Mouse (Mus musculus) hindlimb bud, embryonic 11.5 days (tissue): ENCODE data around the gene Synm.

Experiments
- DNase-seq: peaks from one replicate; pipeline ENCODE4 v3.0.0-alpha.2; 2012; ENCODE audit warnings: low read depth, low spot score; ENCODE audit errors: extremely low spot score

Gene Synm

GRCm38 (mm10) chr7:67759629-67759995 is at the start of gene Synm:
Gene Synm, minus strand, starts transcription at chr7:67759742.
- no peak for DNase-seq

GRCm38 (mm10) chr7:67803857-67804215 is 44.3 kb upstream of the Synm start:
- DNase-seq = no peak

DNA sequence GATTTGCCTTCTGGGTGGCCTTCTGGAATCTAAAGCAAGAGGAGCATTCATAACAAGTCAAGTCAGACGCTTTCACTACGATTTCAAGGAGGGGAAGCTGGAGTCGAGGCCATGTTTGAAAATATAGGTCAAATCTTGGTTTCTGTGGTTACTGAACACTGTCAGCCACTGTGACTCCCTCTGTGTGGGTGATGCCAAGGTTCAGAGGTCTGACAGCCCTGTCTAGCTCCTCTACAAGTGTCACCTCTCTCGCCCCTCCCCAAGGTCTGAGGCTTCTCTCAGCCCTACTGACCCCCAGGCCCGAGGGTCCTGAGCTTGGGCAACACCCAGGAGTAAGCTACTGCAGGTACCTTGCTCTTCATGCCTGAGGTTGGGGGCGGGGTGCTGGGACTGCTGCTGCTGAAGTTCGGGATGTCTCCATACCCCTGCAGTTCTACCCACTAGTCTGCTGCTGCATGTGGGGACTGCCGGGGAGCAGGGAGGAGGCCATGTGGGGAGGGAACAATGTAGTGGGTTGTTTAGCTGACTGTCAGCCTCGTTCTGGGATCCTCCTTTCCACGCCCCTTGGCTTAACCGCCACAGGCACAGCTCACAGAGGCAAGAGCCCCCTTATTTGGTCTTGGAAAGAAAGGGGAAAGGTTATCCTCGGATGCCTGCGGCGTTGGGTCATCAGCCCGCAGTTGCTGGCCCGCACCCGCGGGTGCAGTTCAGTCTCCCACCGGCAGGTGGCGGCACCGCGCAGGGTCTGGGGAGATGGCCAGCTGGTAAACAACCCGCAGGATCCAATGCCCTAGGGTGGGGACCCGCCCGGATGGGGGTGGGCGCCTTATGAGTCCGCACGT is 43.7 kb upstream of the Synm start:
- DNase-seq = peak; percentile 35

- no peak for DNase-seq
Observed at GRCm38 (mm10) chr7:67801022-67801421, 41.5 kb upstream of the Synm start.

- no peak for DNase-seq
Observed at GRCm38 (mm10) chr7:67800547-67800946, 41.0 kb upstream of the Synm start.

DNA sequence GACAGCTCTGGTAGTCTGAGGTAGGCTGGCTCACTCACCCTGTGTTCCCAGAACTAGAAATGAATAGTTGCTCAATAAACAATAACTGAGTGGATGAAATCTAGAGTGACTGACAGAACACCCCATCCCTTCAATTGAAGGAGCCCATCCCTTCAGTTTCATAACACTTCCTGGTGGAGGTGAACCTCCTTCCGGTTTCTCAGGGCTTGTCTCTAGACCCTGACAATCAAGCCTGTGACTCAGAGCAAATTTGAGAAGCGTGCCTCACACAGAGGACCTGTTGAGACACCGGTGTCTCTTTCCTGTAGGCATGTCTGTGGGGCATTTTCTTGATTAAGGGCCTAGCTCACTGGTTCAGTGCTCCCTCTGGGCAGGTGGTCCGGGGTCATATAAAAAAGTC is 38.9 kb upstream of the Synm start:
- DNase-seq = no peak

GRCm38 (mm10) chr7:67797065-67797464 is 37.5 kb upstream of the Synm start:
- no peak for DNase-seq

GRCm38 (mm10) chr7:67793449-67793848 is 33.9 kb upstream of the Synm start:
- no peak for DNase-seq

- DNase-seq = no peak
Observed at GRCm38 (mm10) chr7:67791256-67791655, 31.7 kb upstream of the Synm start.

GRCm38 (mm10) chr7:67788713-67789112 is 29.2 kb upstream of the Synm start:
- peak; percentile 86 for DNase-seq

DNA sequence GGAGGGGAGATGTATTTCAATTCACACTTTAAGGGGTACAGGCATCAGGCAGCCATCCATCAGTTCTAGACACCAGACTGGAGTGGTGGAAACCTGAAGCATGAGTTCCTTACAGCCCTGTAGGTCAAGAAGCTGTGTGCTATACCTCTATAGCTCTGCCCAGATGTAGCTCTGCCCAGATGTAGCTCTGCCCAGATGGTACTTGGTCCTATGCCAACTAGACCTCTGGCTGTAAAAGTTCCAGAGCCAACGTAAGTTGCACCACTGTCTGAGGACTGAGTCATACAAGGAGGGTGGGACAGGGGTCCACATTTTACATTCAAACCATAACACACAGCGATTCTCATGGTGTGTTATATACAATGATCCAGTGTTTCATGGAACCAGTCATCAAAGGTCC is 28.3 kb upstream of the Synm start:
- DNase-seq = no peak

GRCm38 (mm10) chr7:67776636-67777305 is 17.2 kb upstream of the Synm start:
- no peak for DNase-seq

DNA sequence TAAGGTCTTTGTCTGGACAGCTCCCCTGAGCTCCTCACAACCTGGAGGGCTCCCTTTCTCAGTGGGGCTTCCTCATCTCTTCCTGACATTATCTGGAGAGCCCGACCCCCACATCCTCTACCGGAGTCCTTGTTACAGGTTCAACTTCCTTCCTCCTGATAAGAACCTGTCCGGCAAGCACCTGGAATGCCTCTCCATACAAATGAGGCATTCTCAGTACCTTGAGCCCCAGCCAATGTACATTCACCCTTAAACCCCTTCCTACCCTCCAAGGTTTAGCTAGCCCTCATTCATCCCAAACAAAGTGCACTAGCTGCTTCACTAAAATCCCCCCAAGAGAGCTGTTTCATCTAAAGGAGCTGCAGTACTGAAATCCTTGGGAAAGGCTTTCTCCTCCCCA is 16.1 kb upstream of the Synm start:
- no peak for DNase-seq

GRCm38 (mm10) chr7:67772231-67772630 is 12.7 kb upstream of the Synm start:
- no peak for DNase-seq

- DNase-seq = no peak
Observed at GRCm38 (mm10) chr7:67769487-67769886, 9.9 kb upstream of the Synm start.

- no peak for DNase-seq
Observed at GRCm38 (mm10) chr7:67768125-67768524, 8.6 kb upstream of the Synm start.

DNA sequence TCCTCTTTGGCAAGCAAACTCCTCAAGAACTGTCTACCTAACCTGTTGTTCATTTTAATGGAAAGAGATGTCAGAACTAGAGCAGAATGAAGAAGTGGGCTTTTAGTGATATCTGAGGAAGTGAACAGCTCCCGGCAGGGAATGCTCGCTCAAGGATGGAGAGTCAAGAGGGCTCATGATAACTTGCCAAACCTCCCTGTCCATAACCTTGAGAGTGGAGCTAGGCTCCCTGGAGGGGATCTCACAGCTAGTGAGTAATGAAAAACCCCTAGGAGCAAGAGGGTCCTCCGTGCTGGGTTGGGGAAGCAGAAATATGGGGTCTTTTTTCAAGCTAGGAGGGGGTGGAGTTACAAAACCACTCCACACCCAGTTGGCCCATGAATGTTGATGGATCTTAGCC is 4.1 kb upstream of the Synm start:
- no peak for DNase-seq

DNA sequence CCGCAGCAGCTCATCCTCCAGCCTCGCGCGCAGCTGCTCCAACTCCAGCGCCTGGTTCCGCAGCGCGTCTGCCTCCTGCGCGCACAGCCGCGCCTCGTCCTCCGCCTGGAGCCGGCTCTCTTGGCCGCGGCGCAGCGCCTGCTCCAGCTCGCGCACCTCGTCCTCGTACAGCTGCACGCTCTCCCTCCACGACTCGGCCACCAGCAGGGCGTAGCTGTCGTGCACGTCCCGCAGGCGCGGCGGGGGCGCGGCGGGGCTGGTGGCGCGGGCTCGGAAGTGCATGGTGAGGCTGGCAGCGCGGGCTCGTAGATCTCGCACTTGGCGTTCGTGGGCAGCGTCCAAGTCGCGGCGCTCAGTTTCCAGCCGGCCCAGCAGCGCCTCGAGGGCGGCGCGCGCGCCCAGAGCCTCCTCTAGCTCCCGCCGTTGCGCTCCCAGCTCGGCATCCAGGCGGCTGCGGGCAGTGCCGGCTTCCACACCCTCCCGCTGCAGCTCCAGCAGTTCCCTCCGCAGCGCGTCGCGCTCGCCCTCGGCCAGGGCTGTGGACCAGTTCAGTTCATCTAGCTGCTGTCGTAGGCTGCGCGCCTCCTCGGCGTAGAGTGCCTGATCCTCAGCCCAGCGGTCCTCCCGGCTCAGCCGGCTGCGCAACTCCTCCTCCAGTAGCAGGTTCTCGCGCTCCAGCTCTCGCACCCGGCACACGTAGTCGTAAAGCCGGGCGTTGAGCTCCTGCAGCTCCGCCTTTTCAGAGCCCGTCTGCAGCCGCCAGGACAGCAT is 499 bp downstream of the Synm start:
- DNase-seq = no peak

GRCm38 (mm10) chr7:67758506-67758857 is 1.1 kb downstream of the Synm start:
- DNase-seq = no peak

DNA sequence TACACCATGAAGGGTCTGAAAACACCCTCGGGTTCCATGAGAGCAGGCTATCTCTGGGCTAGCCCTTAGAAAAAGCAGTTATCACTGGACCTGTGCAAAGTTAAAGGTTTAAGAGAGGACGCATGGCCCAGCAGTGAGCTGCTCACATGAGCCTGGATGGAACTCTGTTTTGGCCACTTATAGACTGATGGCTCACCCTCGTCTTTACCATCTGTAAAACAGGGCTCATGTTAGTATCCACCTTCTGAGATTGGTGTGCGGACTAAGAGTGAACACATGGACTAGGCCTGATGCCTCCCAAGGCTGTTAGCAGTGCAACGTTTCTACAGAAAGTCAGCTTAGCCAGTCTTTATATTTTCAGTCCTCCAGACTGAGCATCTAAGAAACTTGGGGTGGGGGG is 2.9 kb downstream of the Synm start:
- DNase-seq = no peak

DNA sequence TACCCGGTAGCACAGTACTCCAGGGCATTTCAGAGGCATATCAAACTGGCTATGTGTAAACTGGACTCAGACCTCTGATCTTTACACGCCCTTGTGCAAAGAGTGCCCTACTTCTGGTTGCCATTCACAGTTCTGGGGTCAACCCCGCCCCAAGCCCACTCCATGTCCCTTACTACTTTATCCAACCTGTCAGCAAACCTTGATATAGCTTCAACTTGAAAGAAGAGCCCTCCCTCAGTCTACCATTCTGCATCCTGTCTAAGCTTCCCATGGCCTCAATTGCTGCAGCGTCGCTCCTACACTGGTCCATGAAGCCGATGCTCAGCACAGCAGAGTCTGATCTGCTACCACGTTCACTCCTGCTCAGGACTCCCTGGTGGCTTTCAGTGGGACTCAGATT is 4.2 kb downstream of the Synm start:
- DNase-seq = no peak

DNA sequence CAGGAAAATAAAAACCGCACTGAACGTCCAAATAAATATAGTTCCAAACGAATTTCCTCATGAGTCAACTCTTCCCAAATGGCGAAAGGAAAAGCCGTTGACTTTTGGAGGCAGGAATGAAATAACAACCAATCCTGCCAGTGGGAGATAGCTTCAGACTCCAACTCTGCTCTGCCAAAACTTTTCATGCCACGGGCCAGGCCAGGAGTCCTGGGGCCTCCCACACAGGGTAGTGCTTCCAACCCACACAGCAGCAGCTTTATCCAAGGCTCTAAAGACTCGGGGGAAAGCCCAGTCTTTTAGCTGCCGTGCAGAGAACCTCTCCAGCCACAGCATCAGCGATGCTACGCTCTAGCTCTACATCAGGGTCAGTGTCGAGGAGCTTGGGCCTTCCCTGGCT is 4.9 kb downstream of the Synm start:
- no peak for DNase-seq
